Mouse (Mus musculus) limb, embryonic 10.5 days (tissue): Measurements from ENCODE around the gene Lgi1. TPM values are rescaled to one million over a fixed set of nuclear protein-coding genes. Genes with fewer than 3 reads are reported as not detected.

Source experiments
- DNase-seq: peaks from one replicate; pipeline ENCODE4 v3.0.0-alpha.2; 2017; ENCODE audit warnings: low spot score
- H3K27ac ChIP-seq: fragments of 300-500 bp; sonication (generic); 2 replicates; pipeline ENCODE4 v1.5.1; 2016; ENCODE audit warnings: mild to moderate bottlenecking
- H3K27me3 ChIP-seq: fragments of 300-500 bp; sonication (generic); 2 replicates; pipeline ENCODE4 v1.6.1; 2016; ENCODE audit warnings: low read depth, mild to moderate bottlenecking; ENCODE audit not compliant: poor library complexity, severe bottlenecking
- H3K36me3 ChIP-seq: fragments of 300-500 bp; sonication (generic); 2 replicates; pipeline ENCODE4 v1.6.1; 2016; ENCODE audit warnings: mild to moderate bottlenecking, moderate library complexity
- H3K4me1 ChIP-seq: fragments of 300-500 bp; sonication (generic); 2 replicates; pipeline ENCODE4 v1.6.1; 2016
- H3K4me3 ChIP-seq: fragments of 300-500 bp; sonication (generic); 2 replicates; pipeline ENCODE4 v1.5.1; 2016; ENCODE audit warnings: mild to moderate bottlenecking, moderate library complexity
- H3K9me3 ChIP-seq: fragments of 300-500 bp; sonication (generic); replicated peaks from 2 replicates; pipeline ENCODE4 v1.6.1; 2016; ENCODE audit warnings: mild to moderate bottlenecking
- WGBS: fragments of 180-500 bp; shearing (Covaris S2); methylation state at CpG from one replicate; pipeline ENCODE4 v1.1.7; 2016; 5-methylcytosine and 5-hydroxymethylcytosine counted together
- polyA plus RNA-seq: library from polyadenylated mRNA; unstranded; fragments of >200 nt; fragmentation: Nextera tagmentation; extraction: Ambion mirVana; gene quantifications from 2 replicates; pipeline ENCODE4 v1.2.1, GENCODE M21; 2016

Lgi1 gene
- polyA plus RNA-seq, 1 experiment from 2014 or later: 0.50 TPM

DNA sequence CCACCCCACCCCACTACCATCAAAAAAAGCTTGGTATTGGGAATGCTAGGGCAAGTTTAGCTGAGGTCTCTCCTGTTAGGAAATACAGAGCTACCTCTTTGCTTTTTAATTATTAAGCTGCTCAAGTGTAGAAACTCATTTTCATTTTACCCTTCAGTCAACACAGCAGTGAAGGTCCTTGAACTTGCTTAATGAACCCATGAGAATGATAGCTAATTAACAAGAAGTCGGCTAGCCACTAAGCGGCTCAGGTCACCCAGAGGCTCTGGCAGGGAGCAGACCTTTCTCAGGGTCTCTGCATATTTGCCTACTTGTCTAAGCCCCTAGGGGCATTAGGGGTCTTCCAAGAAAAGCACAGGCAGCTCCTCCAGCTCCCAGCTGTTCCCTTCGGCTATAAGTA is 75.4 kb downstream of the Lgi1 start:
- no peak overlapping the region for H3K4me3 ChIP-seq
- H3K4me1 ChIP-seq: no peaks in the 10 kb centered on the region
- H3K27ac ChIP-seq: no peak overlapping the region
- H3K9me3 ChIP-seq: no peaks in the 10 kb centered on the region
- 88% methylated on average over 3 of the region's 3 CpGs for WGBS
- H3K36me3 ChIP-seq: no peaks in the 10 kb centered on the region
- H3K27me3 ChIP-seq: no peaks in the 10 kb centered on the region
- DNase-seq: no peak

DNA sequence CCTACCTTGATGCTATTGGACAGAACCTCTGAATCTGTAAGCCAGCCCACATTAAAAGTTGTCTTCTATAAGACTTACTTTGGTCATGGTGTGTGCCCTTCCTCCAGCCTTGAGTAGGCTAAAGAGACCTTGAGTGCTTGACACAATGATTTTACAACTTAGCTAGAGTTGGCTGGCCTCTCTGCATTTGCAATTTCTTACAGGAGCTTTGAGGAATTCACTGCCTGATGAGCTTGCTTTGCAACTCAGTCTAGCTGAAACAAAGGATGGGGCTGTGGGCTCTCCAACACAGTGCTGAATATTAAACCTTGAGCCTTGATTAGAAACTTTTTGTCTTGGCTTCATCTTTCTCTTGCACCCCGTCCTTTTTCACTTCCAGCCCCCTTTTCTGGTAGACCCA is 78.9 kb downstream of the Lgi1 start:
- 76% methylated on average over 1 of the region's 1 CpGs for WGBS
- Histone ChIP-seq H3K4me3 (no peak overlapping the region), H3K27me3 (no peaks in the 10 kb centered on the region), H3K36me3 (no peaks in the 10 kb centered on the region), H3K27ac (no peak overlapping the region), H3K4me1 (peaks cover under 1% of the 10 kb centered on the region; the same call in 1 of the 2 replicates), H3K9me3 (no peaks in the 10 kb centered on the region)
- no peak for DNase-seq

GRCm38 (mm10) chr19:38348271-38349012 is 84.1 kb downstream of the Lgi1 start:
- Histone ChIP-seq H3K4me3 (no peak overlapping the region), H3K4me1 (peaks cover 7% of the 10 kb centered on the region; the same call in 1 of the 2 replicates), H3K27me3 (no peaks in the 10 kb centered on the region), H3K36me3 (no peaks in the 10 kb centered on the region), H3K27ac (no peak overlapping the region), H3K9me3 (no peaks in the 10 kb centered on the region)
- DNase-seq: no peak
- WGBS: 41% methylated on average over 13 of the region's 13 CpGs

DNA sequence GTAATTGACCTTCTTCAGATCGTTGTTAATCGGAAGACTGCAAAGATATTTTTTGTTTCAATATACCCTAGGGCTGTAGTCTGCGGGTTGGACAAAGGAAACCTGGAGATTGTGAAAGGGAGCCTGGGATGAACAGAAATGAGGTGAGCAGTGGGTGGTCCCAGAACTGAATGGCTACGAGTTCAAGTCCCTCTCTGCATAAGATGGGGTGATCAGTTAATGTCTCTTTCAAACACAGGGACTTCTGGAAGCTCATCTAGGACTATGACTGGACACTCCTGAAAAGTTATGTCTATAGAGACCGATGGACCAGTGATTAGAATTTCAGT is 84.6 kb downstream of the Lgi1 start:
- H3K9me3 ChIP-seq: no peaks in the 10 kb centered on the region
- no peak for DNase-seq
- H3K4me1 ChIP-seq: peaks cover 7% of the 10 kb centered on the region; the same call in 1 of the 2 replicates
- no peak overlapping the region for H3K4me3 ChIP-seq
- H3K27me3 ChIP-seq: no peaks in the 10 kb centered on the region
- H3K27ac ChIP-seq: no peak overlapping the region
- no peaks in the 10 kb centered on the region for H3K36me3 ChIP-seq
- WGBS: 89% methylated on average over 5 of the region's 5 CpGs

- Histone ChIP-seq H3K4me1 (peaks cover 9% of the 10 kb centered on the region; the same call in 1 of the 2 replicates), H3K9me3 (no peaks in the 10 kb centered on the region), H3K4me3 (no peak overlapping the region), H3K27me3 (no peaks in the 10 kb centered on the region), H3K36me3 (no peaks in the 10 kb centered on the region), H3K27ac (no peak overlapping the region)
- 85% methylated on average over 2 of the region's 2 CpGs for WGBS
- DNase-seq: no peak
These were observed 86.9 kb downstream of the Lgi1 start for GRCm38 (mm10) chr19:38351202-38351601.

DNA sequence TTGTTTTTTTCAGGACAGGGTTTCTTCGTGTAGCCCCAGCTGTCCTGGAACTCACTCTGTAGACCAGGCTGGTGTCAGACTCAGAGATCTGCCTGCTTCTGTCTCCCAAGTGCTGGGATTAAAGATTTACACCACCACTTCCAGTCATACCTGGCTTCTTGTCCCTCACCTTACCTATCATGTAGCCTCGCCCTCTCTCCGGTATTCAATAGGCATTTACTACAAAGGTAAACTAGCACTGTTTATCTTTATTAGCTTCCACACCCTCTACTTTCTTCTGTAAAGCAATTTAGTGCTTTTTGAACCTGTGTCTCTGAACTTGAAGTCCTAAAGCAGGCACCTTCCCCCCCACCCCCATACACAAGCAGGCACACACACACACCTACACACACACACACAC is 87.4 kb downstream of the Lgi1 start:
- WGBS: 90% methylated on average over 3 of the region's 3 CpGs
- H3K27me3 ChIP-seq: no peaks in the 10 kb centered on the region
- no peak overlapping the region for H3K27ac ChIP-seq
- no peaks in the 10 kb centered on the region for H3K36me3 ChIP-seq
- DNase-seq: no peak
- peaks cover 12% of the 10 kb centered on the region; the same call in 1 of the 2 replicates for H3K4me1 ChIP-seq
- H3K4me3 ChIP-seq: no peak overlapping the region
- H3K9me3 ChIP-seq: no peaks in the 10 kb centered on the region

DNA sequence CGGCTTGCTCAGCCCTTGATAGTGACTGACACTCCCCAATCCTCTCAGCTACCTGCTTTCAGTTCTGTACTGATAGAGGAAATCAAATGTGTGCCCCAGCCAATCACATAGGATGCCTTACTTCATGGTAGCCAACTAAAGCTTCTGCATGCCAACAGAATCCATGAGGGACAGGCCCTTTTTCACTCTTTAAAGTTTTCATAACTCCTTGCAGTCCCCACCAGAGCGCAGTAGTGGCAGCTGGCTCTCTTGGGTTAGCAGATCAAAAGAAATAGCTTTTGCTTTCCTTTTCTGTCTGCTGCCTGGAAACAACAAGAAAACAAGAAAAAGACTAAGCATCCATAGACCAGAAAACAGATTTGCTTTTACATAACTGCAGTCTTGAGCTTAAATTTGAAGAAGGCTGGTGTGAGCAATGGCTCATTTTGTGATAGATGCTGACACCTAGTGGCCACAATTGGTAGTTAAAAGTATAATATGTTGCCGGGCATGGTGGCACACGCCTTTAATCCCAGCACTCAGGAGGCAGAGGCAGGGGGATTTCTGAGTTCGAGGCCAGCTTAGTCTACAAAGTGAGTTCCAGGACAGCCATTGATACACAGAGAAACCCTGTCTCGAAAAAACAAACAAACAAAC is 88.3 kb downstream of the Lgi1 start:
- Histone ChIP-seq H3K27me3 (no peaks in the 10 kb centered on the region), H3K4me1 (peaks cover 12% of the 10 kb centered on the region; the same call in 1 of the 2 replicates), H3K27ac (no peak overlapping the region), H3K9me3 (no peaks in the 10 kb centered on the region), H3K4me3 (no peak overlapping the region), H3K36me3 (no peaks in the 10 kb centered on the region)
- WGBS: 51% methylated on average over 6 of the region's 6 CpGs
- no peak for DNase-seq

DNA sequence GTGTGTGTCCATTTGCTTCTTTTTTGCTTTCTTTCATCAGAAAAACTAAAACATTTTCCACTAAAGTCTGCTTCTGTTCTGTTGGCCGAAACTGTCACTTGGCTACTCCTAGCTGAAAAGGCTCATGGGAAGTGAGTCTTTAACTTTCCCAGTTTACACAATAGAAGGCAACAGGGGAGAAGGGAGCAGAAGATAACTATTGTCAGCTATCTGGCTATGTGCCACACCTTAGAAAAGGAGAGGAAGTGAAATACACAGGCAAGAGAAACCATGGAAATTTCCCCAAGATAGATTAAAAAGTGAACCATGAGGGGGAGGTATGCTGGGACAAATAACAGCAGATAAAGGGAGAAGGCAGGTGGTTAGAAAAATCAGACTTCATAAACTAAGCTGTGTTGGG is 89.9 kb downstream of the Lgi1 start:
- Histone ChIP-seq H3K27me3 (no peaks in the 10 kb centered on the region), H3K36me3 (no peaks in the 10 kb centered on the region), H3K27ac (no peak overlapping the region), H3K4me3 (no peak overlapping the region), H3K4me1 (peaks cover 10% of the 10 kb centered on the region; the same call in 1 of the 2 replicates), H3K9me3 (no peaks in the 10 kb centered on the region)
- no peak for DNase-seq
- 89% methylated on average over 1 of the region's 1 CpGs for WGBS

- Histone ChIP-seq H3K4me1 (peaks cover 10% of the 10 kb centered on the region; the same call in 1 of the 2 replicates), H3K27ac (no peak overlapping the region), H3K36me3 (no peaks in the 10 kb centered on the region), H3K9me3 (no peaks in the 10 kb centered on the region), H3K4me3 (no peak overlapping the region), H3K27me3 (no peaks in the 10 kb centered on the region)
- WGBS: 63% methylated on average over 10 of the region's 10 CpGs
- no peak for DNase-seq
These were observed 90.6 kb downstream of the Lgi1 start for GRCm38 (mm10) chr19:38354819-38355360.

DNA sequence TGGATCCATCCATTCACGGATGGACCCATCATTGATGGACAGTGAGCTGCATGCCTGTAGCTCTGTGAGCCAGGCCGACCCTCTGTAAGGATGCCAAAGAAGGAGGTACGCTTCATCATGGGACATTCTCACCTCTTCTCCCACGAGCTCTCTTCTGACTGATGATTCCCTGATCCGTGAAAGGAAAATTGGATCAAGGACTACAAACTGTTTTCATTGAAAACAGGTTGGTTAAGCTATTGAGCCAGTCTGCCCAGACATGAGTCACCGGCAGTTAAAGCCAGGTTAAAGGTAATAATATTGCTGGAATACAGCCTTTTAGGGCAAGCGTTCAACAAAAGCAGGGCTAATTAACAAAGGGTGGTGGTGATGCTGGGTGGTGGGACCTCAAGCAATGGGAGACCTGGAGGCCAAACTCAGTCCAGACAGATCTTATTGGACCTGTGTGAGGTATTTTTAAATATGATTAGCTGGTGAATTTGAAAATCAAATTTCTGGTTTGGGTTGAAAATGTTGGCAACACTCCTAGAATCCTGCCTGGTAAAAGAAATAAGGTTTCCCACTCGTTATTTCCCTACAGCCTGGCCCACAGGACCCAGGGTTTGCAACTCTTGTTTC is 92.0 kb downstream of the Lgi1 start:
- Histone ChIP-seq H3K27me3 (no peaks in the 10 kb centered on the region), H3K4me1 (peaks cover 10% of the 10 kb centered on the region; the same call in 1 of the 2 replicates), H3K9me3 (no peaks in the 10 kb centered on the region), H3K36me3 (no peaks in the 10 kb centered on the region), H3K4me3 (no peak overlapping the region), H3K27ac (no peak overlapping the region)
- DNase-seq: no peak
- WGBS: 78% methylated on average over 8 of the region's 8 CpGs

DNA sequence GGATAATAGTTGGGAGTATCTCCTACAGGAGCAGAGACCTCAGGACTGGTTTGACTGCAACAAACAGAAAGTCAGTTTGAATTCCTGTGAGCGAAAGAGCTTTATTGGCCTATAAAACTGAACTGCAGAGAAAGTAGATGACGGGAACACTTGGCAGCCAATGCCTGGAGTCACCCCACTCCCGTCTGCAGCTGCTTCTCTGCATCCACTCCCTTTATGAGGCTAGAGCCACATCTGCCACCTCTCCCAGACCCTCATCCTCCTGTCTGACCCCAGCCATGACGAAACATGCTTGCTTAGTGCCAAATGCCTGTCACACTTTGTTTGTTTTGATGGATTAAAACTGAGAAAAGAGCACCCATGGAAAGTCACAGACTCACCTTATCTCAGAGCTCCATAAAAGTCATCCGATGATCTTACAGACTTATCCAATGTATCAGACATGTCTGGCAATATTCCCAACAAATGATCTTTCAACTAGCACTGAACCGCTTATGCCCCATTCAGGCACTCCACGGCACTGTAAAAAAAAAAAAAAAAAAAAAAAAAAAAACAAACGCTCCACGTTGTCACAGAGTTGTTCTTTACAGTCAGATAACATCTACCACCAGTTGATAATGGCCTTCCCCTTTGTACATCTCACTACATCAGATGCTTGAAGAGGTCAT is 93.8 kb downstream of the Lgi1 start:
- H3K27ac ChIP-seq: no peak overlapping the region

DNA sequence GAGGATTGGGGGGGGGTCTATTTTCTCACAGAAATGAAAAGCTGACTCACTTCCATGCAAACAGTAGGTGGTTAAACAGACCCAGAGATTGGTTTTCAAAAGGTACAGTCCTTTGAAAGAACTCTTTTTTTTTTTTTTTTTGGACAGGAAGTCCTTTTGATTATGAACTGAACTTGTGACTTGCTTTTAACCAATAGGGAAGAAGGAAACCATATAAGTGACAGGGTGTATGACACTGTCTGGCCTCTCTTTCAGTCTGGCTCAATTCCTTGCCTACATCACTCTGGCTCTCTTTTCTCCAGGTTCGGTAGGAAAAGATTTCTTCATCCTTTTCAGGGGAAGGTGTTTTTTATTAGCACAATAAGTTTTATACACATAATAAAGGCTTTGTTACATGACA is 95.0 kb downstream of the Lgi1 start:
- Histone ChIP-seq H3K4me3 (no peak overlapping the region), H3K9me3 (no peaks in the 10 kb centered on the region), H3K4me1 (peaks cover 16% of the 10 kb centered on the region; the same call in 1 of the 2 replicates), H3K27me3 (no peaks in the 10 kb centered on the region), H3K36me3 (no peaks in the 10 kb centered on the region), H3K27ac (no peak overlapping the region)
- WGBS: 87% methylated on average over 1 of the region's 1 CpGs
- DNase-seq: no peak

More for the DNA sequence above, 93.8 kb downstream of the Lgi1 start:
- no peak overlapping the region for H3K4me3 ChIP-seq
- DNase-seq: no peak
- no peaks in the 10 kb centered on the region for H3K27me3 ChIP-seq
- no peaks in the 10 kb centered on the region for H3K36me3 ChIP-seq
- H3K4me1 ChIP-seq: peaks cover 10% of the 10 kb centered on the region; the same call in 1 of the 2 replicates
- 55% methylated on average over 9 of the region's 9 CpGs for WGBS
- H3K9me3 ChIP-seq: no peaks in the 10 kb centered on the region
